Mouse (Mus musculus): ENCODE results near the gene Wnt4.

Wnt4 gene

DNA sequence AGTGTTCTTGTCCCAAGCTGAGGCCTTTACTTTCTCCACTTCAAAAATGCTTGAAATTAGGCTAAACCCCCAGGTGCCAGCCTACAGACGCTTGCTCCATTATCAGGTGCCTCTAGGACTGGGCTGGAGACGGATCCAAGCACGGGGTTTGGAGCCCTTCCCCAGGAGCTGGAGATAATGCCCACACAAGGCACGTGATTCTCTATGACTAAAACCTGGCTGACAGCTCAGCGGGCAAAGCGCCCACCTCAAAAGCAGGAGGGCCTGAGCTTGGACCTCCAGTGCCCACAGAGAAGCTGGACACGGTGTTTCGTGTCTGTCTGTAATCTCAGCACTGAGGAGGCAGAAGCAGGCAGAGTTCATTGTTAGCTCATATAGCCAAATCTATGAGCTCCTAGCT lies 5.4 kb upstream of the Wnt4 start:
- no peak for TF ChIP-seq GATA4 (IDR thresholded peaks at IDR 0.05; ENCODE audit: insufficient replicate concordance, low read length)

DNA sequence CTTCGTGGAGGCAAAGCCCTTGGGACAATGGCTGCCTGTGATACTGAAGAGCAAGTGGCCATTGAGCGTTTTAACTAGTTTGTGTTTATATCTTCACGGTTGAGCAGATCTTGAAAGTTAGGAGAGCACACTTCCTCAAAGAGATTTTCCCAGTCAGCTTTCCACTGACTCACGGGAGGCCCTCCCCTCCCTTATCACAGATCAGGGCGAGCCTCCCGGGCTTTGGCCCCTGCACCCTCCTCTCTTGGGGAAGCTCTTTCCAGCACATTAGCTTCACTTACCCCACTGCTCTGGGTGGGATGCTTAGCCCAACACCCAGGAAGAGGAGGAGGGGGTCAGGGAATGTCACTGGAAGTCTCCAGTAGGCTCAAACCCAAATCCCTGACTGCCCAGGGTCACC lies 3.0 kb upstream of the Wnt4 start:
- TF ChIP-seq GATA4 (IDR thresholded peaks at IDR 0.05; ENCODE audit: insufficient replicate concordance, low read length): no peak

DNA sequence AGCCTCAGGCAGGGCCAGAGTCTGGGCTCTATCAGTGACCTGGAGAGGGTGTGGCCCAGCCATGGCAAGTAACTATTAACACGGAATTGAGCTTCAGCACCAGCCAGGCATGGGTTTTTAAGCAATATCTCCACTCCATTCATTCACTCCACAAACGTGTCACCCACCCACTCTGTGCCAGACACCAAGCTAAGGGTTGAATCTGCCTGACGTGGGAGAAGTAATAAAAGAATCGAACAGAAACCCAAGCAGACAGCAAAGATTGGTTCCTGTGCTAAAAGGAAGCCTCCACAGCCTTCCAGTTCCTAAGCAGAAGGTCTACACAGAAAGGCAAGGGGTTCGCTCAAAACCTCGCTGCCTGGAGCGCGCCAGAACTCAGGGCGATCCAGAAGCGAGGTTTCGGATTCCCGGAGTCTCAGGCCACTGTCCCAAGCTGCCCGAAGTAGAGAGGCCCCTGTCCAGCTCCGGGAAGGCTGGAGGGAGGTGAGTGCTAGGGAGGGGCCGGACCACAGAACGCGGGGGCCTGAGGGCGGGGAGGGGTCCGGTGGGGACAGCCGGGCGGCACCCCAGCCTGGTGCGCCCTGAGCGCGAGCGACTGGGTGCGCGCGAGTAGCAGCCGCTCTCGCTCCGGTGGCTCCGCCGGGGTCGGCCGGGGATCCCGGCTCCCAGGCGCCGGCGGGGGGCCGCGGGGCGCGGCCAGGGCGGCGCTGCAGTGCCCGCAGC lies 685 bp upstream of the Wnt4 start:
- no peak for TF ChIP-seq GATA4 (IDR thresholded peaks at IDR 0.05; ENCODE audit: insufficient replicate concordance, low read length)

DNA sequence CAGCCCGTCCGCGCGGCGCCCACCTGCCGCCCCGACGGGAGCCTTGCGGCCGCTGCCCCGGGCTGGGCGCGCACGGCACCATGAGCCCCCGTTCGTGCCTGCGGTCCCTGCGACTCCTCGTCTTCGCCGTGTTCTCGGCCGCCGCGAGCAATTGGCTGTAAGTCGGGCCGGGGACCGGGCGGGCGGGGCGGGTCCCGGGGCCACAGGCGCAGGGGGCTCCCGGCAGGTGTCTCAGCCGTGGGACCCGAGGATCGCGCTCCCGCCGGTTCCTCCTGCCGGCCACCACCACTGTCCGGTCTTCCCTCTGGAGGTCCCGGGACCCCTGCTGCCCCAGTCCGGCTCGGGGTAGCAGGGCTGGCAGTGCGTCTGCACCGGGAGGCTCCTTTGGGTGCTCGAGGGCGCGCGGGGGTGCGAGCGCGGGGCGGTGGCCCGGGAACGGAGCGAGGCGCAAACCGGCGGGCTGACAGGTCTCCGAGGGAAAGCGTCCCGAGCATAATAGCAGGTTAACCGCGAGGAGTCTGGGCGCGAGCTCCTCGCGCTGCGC lies 383 bp downstream of the Wnt4 start:
- TF ChIP-seq GATA4 (IDR thresholded peaks at IDR 0.05; ENCODE audit: insufficient replicate concordance, low read length): no peak

DNA sequence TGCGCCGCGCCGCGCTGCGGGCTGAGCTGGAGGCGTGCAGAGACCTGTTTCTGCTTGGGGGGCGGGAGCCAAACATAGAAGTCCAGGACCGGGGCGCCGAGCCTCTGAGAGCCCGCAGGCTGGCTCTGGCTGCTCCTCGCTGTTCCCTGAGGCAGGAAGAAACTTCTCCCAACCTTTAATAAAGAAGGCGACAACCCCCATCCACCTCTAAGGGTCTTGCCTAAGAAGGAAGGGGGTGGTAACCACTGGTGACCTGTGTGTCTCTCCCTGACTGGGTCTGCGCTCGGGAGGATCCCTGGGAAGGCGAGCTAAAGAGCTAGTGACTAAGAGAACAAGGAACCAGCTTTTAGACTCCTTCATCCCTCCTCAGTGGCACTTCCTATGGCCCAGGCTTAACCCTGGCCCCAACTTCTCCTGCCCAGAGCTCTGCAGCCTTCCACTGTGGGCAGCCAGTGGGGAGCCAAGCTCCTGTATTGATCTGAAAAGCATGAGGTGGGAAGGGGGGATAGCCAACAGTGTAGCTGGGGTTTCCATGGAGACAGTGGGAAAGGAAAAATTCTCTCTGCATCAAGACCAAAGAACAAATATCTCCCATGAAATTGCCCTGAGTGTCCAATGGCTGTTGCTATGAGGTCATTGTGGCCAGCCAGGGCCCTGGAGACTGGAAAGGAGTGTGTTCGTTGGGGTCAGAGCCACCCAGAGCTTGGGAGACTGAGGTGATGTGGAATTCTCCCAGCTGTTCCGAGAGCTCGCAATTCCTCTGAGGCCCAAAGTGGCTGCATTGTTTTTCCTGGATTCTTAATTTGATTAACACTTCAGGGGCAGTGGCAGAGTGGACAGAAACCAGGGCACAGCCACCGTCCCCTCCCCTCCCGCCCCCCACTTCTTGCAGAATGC lies 1.1 kb downstream of the Wnt4 start:
- no peak for TF ChIP-seq GATA4 (IDR thresholded peaks at IDR 0.05; ENCODE audit: insufficient replicate concordance, low read length)

DNA sequence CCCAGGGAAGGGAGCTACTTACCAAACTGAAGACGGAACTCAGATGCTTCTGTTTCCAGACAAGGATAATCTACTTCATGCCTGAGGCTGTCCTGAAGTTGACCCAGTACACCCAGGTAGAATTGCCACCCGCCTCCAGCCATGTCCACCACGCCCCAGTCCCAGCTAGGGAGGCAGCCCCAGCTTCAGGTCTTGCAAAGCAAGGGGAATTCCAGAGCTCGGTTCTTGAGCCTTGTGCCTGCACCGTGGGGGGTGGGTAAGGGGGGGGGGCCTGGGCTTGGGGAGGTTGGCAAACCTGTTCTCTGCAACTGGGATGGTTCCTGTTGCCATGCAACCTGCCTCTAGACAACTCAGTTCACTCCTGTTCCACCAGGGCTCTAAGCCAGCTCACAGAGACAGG lies 2.1 kb downstream of the Wnt4 start:
- no peak for TF ChIP-seq GATA4 (IDR thresholded peaks at IDR 0.05; ENCODE audit: insufficient replicate concordance, low read length)

DNA sequence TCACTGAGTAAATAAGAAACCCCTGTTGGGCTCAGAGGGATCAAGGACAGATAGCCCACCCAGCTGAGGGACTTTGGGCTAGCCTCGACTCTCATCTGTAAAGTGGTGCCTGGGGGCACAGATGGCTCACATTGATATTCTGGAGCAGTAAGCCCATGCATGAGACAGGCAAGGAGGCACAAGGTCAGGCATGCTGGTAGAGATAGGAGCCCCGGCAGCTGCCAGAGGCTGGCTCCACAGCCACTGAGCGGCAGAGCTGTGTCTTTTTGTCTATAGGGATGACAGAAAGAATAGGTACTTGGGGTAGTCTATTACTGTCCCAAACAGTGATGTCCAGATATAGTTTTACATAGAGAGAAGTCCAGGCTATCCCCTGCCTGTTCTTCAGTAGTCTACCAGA lies 4.0 kb downstream of the Wnt4 start:
- no peak for TF ChIP-seq GATA4 (IDR thresholded peaks at IDR 0.05; ENCODE audit: insufficient replicate concordance, low read length)

DNA sequence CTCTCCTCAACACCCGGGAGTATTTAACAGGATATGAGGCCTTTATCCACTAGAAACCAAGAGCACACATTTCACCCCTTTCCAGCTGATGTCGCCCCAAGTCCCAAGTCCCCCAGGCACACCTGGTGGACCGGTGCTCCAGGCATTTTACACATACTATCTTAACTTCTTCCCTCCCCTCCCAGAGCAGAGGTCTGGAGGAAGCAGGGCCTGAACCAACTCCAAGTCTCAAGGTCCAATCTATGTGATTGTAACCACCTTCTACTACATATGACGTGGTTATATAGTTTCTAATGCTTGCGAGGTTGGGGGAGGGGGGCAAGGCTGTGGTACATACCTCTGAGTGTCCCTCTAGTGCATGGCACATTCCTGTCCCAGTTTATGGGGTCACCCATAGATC lies 4.8 kb downstream of the Wnt4 start:
- TF ChIP-seq GATA4 (IDR thresholded peaks at IDR 0.05; ENCODE audit: insufficient replicate concordance, low read length): no peak

DNA sequence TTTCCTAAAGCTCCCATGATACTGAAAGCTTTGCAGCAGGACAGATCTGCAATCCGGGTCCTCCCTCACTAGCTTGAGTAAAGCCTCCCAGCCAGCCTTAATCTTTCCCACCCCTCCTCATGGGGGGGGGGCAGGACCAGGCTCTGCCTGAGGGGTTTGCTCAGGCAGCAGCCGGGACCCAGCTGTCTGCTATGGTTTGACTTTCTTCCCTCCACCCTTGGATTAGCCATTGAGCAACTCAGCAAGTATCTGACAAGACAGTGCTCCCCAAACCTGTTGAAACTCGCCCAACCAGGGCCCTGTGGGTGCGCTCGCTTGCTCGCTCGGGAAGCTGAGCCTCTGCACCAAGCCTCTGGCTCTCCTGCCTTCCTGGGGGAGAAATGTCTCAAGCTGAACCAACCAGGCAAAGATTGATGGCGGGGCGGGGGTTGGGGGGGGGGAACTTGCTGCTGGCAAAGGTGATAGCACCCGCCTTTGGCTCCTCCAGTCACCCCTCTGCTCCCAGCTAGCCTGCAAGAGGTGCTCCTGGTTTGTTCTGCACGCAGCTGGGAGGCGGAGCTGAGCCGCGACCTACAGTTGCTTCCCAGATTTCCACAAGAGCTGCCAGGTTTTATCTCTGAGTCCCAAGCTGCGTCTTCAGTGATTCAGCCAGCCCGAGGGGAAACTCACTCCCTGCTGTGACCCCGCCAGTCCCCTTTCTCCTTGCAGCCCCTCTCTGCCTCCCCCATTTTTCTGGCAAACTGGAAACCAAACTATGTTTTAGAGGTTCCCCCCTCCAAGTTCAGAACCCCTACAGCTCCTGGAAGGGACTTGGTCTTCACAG lies 5.5 kb downstream of the Wnt4 start:
- TF ChIP-seq GATA4 (IDR thresholded peaks at IDR 0.05; ENCODE audit: insufficient replicate concordance, low read length): no peak

DNA sequence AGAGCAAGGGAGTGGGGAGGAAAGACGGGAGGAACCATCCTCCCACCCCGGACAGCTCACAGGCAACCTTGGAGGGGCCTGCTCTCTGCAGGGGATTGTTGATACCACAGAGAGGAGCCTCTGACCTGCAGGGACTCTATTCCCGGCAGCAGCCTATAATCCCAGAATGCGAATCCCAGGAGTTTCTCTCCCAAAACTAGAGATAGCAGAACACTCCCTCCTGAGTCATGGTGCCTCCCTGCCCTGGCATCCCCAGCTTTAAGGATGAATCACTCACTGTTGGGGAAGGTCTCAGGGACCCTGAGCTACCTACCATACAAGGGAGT lies 6.1 kb downstream of the Wnt4 start:
- no peak for TF ChIP-seq GATA4 (IDR thresholded peaks at IDR 0.05; ENCODE audit: insufficient replicate concordance, low read length)

DNA sequence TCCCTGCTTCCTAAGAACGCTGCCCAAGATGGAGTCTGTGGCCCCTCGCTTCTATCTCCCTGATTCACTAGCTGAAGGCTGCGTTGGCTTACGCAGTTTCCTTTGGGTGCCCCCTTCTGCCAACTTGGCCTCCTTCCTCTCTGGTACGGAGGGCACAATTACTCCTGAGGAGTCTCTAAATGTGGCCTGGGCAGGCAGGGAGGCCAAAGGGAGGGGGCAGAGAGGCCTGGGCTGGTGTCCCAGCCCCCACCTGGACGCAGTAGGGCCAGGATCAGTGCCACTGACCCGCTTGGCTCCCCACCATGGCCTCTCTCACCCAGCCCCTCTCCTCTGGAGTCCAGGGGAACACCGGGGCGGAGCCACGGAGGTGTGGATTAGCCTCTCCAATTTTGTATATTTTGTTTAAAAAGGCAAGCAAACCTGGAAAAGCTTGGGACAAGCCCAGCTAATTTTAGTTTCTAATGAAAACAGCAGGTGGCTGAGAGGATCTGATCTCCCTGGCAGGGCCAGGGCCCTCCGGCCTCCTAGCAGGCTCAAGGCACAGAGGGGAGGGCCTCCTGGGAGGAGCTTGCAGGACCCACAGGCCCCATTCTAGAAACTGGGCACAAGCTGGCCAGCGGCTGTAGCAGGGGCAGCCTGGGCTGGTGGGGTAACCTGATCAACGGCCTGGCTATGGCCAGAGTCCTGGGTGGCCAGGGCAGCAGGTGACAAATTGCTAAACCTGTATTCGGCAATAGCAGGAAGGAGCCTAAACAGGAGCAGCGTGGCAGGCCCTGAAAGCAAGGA lies 8.8 kb downstream of the Wnt4 start:
- no peak for TF ChIP-seq GATA4 (IDR thresholded peaks at IDR 0.05; ENCODE audit: insufficient replicate concordance, low read length)

DNA sequence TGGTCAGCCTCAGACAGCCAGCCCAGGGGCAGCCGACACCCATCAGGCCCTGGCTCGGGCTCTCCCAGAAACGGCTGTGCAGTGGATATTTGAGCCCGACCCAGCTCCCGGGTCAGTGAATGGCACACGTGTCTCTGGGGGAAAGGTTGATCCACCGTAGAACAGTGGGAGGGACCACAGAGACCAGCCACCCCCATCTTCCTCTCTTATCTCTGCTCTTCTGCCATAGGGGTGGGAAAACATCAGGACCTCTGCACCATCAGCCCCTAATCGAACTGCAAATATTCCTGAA lies 9.3 kb downstream of the Wnt4 start:
- TF ChIP-seq GATA4 (IDR thresholded peaks at IDR 0.05; ENCODE audit: insufficient replicate concordance, low read length): no peak

DNA sequence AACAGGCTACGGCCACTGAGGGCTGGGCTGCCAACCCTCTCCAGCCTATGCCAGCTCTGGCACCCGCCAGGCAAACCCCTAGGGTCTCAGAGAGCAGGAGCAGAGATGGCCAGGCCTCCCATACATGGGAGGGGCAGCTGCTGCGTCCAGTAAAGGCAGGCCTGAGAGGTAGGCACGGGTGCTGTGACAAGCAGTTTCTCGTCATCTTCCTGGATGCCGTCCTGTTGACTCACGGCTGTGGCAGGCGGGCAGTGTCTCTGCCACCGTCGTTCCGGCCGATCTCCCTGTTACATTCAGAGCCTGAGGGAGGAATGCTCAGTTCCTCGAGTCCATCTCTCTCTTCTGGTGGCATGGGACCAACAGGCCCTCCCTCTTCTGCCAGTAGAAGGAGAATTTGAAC lies 9.9 kb downstream of the Wnt4 start:
- TF ChIP-seq GATA4 (IDR thresholded peaks at IDR 0.05; ENCODE audit: insufficient replicate concordance, low read length): no peak

DNA sequence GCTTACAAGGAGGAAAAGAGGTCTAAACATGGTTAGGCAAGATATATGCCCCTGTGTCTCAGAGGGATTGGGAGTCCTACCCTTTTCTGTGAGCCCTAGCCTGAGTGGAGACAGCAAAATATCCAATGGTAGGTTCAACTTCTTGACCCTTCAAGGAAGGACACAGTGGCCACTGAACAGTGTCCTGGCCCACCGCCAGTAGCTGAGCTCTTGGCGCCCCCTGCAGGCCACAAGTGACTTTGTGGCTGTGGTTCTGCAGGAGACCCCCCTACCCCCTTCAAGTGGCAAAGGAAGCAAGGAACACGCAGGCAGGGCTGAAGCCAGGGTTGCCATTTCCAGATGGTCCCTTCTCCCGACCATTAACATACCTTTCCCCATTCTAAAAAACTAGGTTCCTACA lies 10.5 kb downstream of the Wnt4 start:
- no peak for TF ChIP-seq GATA4 (IDR thresholded peaks at IDR 0.05; ENCODE audit: insufficient replicate concordance, low read length)

DNA sequence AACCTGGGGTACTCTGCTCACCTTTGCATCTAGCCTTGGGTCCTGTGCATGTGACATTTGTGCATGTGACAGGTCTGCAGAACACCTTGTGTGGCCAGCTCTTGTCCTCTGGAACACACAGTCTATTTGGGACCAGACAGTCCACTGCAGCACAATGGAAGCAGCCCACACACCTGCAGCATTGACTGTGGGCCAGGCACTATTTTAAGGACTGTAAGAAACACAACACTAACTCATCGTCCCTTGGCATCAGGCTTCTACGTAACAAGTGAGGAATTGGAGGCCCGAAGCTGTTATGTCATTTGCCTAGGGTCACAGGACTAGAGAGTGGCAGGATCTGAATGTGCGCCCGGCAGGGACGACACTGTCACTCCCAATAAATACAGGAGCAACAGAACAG lies 12.4 kb downstream of the Wnt4 start:
- no peak for TF ChIP-seq GATA4 (IDR thresholded peaks at IDR 0.05; ENCODE audit: insufficient replicate concordance, low read length)

Measured in liver, adult (tissue).